Mouse (Mus musculus) cerebellum, postnatal 36 days (tissue): ENCODE data around the gene AI413582.

Source experiments
- DNase-seq, 2 experiments: peaks; one replicate each; pipeline ENCODE4 v3.0.0; 2021 to 2022; ENCODE audit warnings: mixed read lengths in 2 of 2

AI413582 gene

GRCm38 (mm10) chr17:27554062-27554960 is 11.2 kb downstream of the AI413582 start:
- DNase-seq: no peak

GRCm38 (mm10) chr17:27552215-27553201 is 13.0 kb downstream of the AI413582 start:
- no peak for DNase-seq

GRCm38 (mm10) chr17:27551393-27551940 is 14.1 kb downstream of the AI413582 start:
- no peak for DNase-seq

- no peak for DNase-seq
These were observed 16.3 kb downstream of the AI413582 start for GRCm38 (mm10) chr17:27549234-27549633.

GRCm38 (mm10) chr17:27547253-27547868 is 18.2 kb downstream of the AI413582 start:
- DNase-seq: no peak

- no peak for DNase-seq
These were observed 18.9 kb downstream of the AI413582 start for GRCm38 (mm10) chr17:27546574-27547085.

GRCm38 (mm10) chr17:27545991-27546390 is 19.6 kb downstream of the AI413582 start:
- DNase-seq: no peak

- DNase-seq: no peak
These were observed 21.0 kb downstream of the AI413582 start for GRCm38 (mm10) chr17:27544551-27544950.

- no peak for DNase-seq
These were observed 23.6 kb downstream of the AI413582 start for GRCm38 (mm10) chr17:27541984-27542383.

GRCm38 (mm10) chr17:27541261-27541660 is 24.3 kb downstream of the AI413582 start:
- no peak for DNase-seq

GRCm38 (mm10) chr17:27534718-27535117 is 30.8 kb downstream of the AI413582 start:
- peak; percentile 91 to 96 for DNase-seq

GRCm38 (mm10) chr17:27533354-27533753 is 32.2 kb downstream of the AI413582 start:
- no peak for DNase-seq

GRCm38 (mm10) chr17:27532095-27532494 is 33.5 kb downstream of the AI413582 start:
- no peak for DNase-seq

- DNase-seq: no peak
These were observed 36.8 kb downstream of the AI413582 start for GRCm38 (mm10) chr17:27528767-27529166.

GRCm38 (mm10) chr17:27528030-27528429 is 37.5 kb downstream of the AI413582 start:
- DNase-seq: no peak

GRCm38 (mm10) chr17:27527188-27527587 is 38.4 kb downstream of the AI413582 start:
- no peak for DNase-seq

GRCm38 (mm10) chr17:27523121-27523520 is 42.4 kb downstream of the AI413582 start:
- DNase-seq: peak in 1 of 2 experiments; percentile 19

- no peak for DNase-seq
These were observed 44.3 kb downstream of the AI413582 start, which contains the start of gene Grm4 for GRCm38 (mm10) chr17:27521303-27521702. Gene Grm4, minus strand, starts transcription at chr17:27521403.

GRCm38 (mm10) chr17:27520557-27520956 is 45.0 kb downstream of the AI413582 start:
- DNase-seq: peak; percentile 82

GRCm38 (mm10) chr17:27518700-27519595 is 46.6 kb downstream of the AI413582 start:
- DNase-seq: no peak

GRCm38 (mm10) chr17:27518296-27518695 is 47.3 kb downstream of the AI413582 start:
- DNase-seq: peak in 1 of 2 experiments; percentile 3
